Mouse (Mus musculus): ENCODE results near the gene Caskin1. TPM values are rescaled to one million over a fixed set of nuclear protein-coding genes. Genes with fewer than 3 reads are reported as not detected.

The Caskin1 gene
- polyA plus RNA-seq, 1 experiment from 2014 or later = 6.2 TPM

- ATAC-seq (ENCODE audit: low FRiP score) = no peak
Measured at GRCm38 (mm10) chr17:24469336-24469909, 19.0 kb upstream of the Caskin1 start.

GRCm38 (mm10) chr17:24469910-24470602 lies 18.3 kb upstream of the Caskin1 start, which contains the start of the genes E4f1 and Pgp:
TSS of gene E4f1 (minus strand) at chr17:24470313.
TSS of gene Pgp (plus strand) at chr17:24470392.
- peaks cover 20% of the 10 kb centered on the region for H3K4me1 ChIP-seq (ENCODE audit: control insufficient read depth, insufficient read depth, low read length)
- ATAC-seq (ENCODE audit: low FRiP score) (peak; percentile 98), DNase-seq (ENCODE audit: low spot score, missing footprints) (peak; percentile 99)
- H3K36me3 ChIP-seq (ENCODE audit: control insufficient read depth, insufficient read depth, low read length) = no peaks in the 10 kb centered on the region
- under 1% methylated on average over 74 of the region's 75 CpGs for WGBS
- H3K9ac ChIP-seq (ENCODE audit: low read length) = peak within 1 kb of the TSS; percentile 90
- peak within 1 kb of the TSS; percentile 99 for H3K4me2 ChIP-seq
- peak within 1 kb of the TSS; percentile 74 for H3K27ac ChIP-seq (ENCODE audit: low read depth, low read length)
- no peaks in the 10 kb centered on the region for H3K9me3 ChIP-seq (ENCODE audit: control insufficient read depth, low read length)
- peak within 1 kb of the TSS; percentile 91 for H3K4me3 ChIP-seq (ENCODE audit: low read depth, low read length)
- H3K27me3 ChIP-seq (ENCODE audit: control insufficient read depth, insufficient read depth, low read length) = no peaks in the 10 kb centered on the region

More at GRCm38 (mm10) chr17:24469336-24469909, 19.0 kb upstream of the Caskin1 start:
- H3K36me3 ChIP-seq (ENCODE audit: control insufficient read depth, insufficient read depth, low read length) = no peaks in the 10 kb centered on the region
- no peaks in the 10 kb centered on the region for H3K9me3 ChIP-seq (ENCODE audit: control insufficient read depth, low read length)
- H3K27ac ChIP-seq (ENCODE audit: low read depth, low read length) = peak overlapping the region; percentile 74
- no peak for DNase-seq (ENCODE audit: low spot score, missing footprints)
- H3K4me1 ChIP-seq (ENCODE audit: control insufficient read depth, insufficient read depth, low read length) = peaks cover 20% of the 10 kb centered on the region
- H3K9ac ChIP-seq (ENCODE audit: low read length) = peak overlapping the region; percentile 60
- H3K27me3 ChIP-seq (ENCODE audit: control insufficient read depth, insufficient read depth, low read length) = no peaks in the 10 kb centered on the region
- peak overlapping the region; percentile 99 for H3K4me2 ChIP-seq
- 19% methylated on average over 7 of the region's 7 CpGs for WGBS
- peak overlapping the region; percentile 91 for H3K4me3 ChIP-seq (ENCODE audit: low read depth, low read length)

- H3K4me3 ChIP-seq (ENCODE audit: low read depth, low read length) = peak overlapping the region; percentile 91
- no peaks in the 10 kb centered on the region for H3K9me3 ChIP-seq (ENCODE audit: control insufficient read depth, low read length)
- ATAC-seq (ENCODE audit: low FRiP score) = peak; percentile 20
- peaks cover 4% of the 10 kb centered on the region for H3K36me3 ChIP-seq (ENCODE audit: control insufficient read depth, insufficient read depth, low read length)
- peak; percentile 94 for DNase-seq (ENCODE audit: low spot score, missing footprints)
- H3K4me2 ChIP-seq = peak overlapping the region; percentile 99
- peak overlapping the region; percentile 90 for H3K9ac ChIP-seq (ENCODE audit: low read length)
- no peaks in the 10 kb centered on the region for H3K27me3 ChIP-seq (ENCODE audit: control insufficient read depth, insufficient read depth, low read length)
- 1% methylated on average over 68 of the region's 68 CpGs for WGBS
- peaks cover 20% of the 10 kb centered on the region for H3K4me1 ChIP-seq (ENCODE audit: control insufficient read depth, insufficient read depth, low read length)
- H3K27ac ChIP-seq (ENCODE audit: low read depth, low read length) = peak overlapping the region; percentile 74
Measured at GRCm38 (mm10) chr17:24470701-24471527, 17.5 kb upstream of the Caskin1 start.

GRCm38 (mm10) chr17:24472512-24472911 lies 15.9 kb upstream of the Caskin1 start:
- 88% methylated on average over 4 of the region's 4 CpGs for WGBS
- ATAC-seq (ENCODE audit: low FRiP score) (no peak), DNase-seq (ENCODE audit: low spot score, missing footprints) (no peak)
- no peak overlapping the region for H3K9ac ChIP-seq (ENCODE audit: low read length)
- no peak overlapping the region for H3K4me3 ChIP-seq (ENCODE audit: low read depth, low read length)
- H3K9me3 ChIP-seq (ENCODE audit: control insufficient read depth, low read length) = no peaks in the 10 kb centered on the region
- H3K4me1 ChIP-seq (ENCODE audit: control insufficient read depth, insufficient read depth, low read length) = peaks cover 20% of the 10 kb centered on the region
- peak overlapping the region; percentile 99; the same call in 1 of the 2 replicates for H3K4me2 ChIP-seq
- H3K36me3 ChIP-seq (ENCODE audit: control insufficient read depth, insufficient read depth, low read length) = peaks cover 7% of the 10 kb centered on the region
- H3K27me3 ChIP-seq (ENCODE audit: control insufficient read depth, insufficient read depth, low read length) = no peaks in the 10 kb centered on the region
- no peak overlapping the region for H3K27ac ChIP-seq (ENCODE audit: low read depth, low read length)

- peaks cover 7% of the 10 kb centered on the region for H3K36me3 ChIP-seq (ENCODE audit: control insufficient read depth, insufficient read depth, low read length)
- WGBS = 86% methylated on average over 6 of the region's 6 CpGs
- no peaks in the 10 kb centered on the region for H3K27me3 ChIP-seq (ENCODE audit: control insufficient read depth, insufficient read depth, low read length)
- ATAC-seq (ENCODE audit: low FRiP score) = no peak
- no peak within 1 kb of the TSS for H3K27ac ChIP-seq (ENCODE audit: low read depth, low read length)
- H3K4me2 ChIP-seq = no peak within 1 kb of the TSS
- no peak within 1 kb of the TSS for H3K4me3 ChIP-seq (ENCODE audit: low read depth, low read length)
- peak; percentile 75 for DNase-seq (ENCODE audit: low spot score, missing footprints)
- peaks cover 26% of the 10 kb centered on the region for H3K4me1 ChIP-seq (ENCODE audit: control insufficient read depth, insufficient read depth, low read length)
- no peak within 1 kb of the TSS for H3K9ac ChIP-seq (ENCODE audit: low read length)
- H3K9me3 ChIP-seq (ENCODE audit: control insufficient read depth, low read length) = no peaks in the 10 kb centered on the region
Measured at GRCm38 (mm10) chr17:24473612-24474275, 14.7 kb upstream of the Caskin1 start, which contains the start of gene Bricd5. TSS of gene Bricd5 (plus strand) at chr17:24473884.

GRCm38 (mm10) chr17:24474557-24474956 lies 13.8 kb upstream of the Caskin1 start:
- WGBS = 86% methylated on average over 5 of the region's 5 CpGs
- H3K4me3 ChIP-seq (ENCODE audit: low read depth, low read length) = no peak overlapping the region
- H3K36me3 ChIP-seq (ENCODE audit: control insufficient read depth, insufficient read depth, low read length) = peaks cover 7% of the 10 kb centered on the region

GRCm38 (mm10) chr17:24475586-24475985 lies 12.8 kb upstream of the Caskin1 start:
- H3K9me3 ChIP-seq (ENCODE audit: control insufficient read depth, low read length) = no peaks in the 10 kb centered on the region
- DNase-seq (ENCODE audit: low spot score, missing footprints) (peak; percentile 57), ATAC-seq (ENCODE audit: low FRiP score) (no peak)
- no peak overlapping the region for H3K4me2 ChIP-seq
- H3K4me3 ChIP-seq (ENCODE audit: low read depth, low read length) = no peak overlapping the region
- 94% methylated on average over 6 of the region's 6 CpGs for WGBS
- no peak overlapping the region for H3K9ac ChIP-seq (ENCODE audit: low read length)
- H3K36me3 ChIP-seq (ENCODE audit: control insufficient read depth, insufficient read depth, low read length) = peaks cover 7% of the 10 kb centered on the region
- no peaks in the 10 kb centered on the region for H3K27me3 ChIP-seq (ENCODE audit: control insufficient read depth, insufficient read depth, low read length)
- no peak overlapping the region for H3K27ac ChIP-seq (ENCODE audit: low read depth, low read length)
- H3K4me1 ChIP-seq (ENCODE audit: control insufficient read depth, insufficient read depth, low read length) = peaks cover 28% of the 10 kb centered on the region

More at GRCm38 (mm10) chr17:24474557-24474956, 13.8 kb upstream of the Caskin1 start:
- Histone ChIP-seq H3K27me3 (ENCODE audit: control insufficient read depth, insufficient read depth, low read length) (no peaks in the 10 kb centered on the region), H3K4me1 (ENCODE audit: control insufficient read depth, insufficient read depth, low read length) (peaks cover 26% of the 10 kb centered on the region), H3K9me3 (ENCODE audit: control insufficient read depth, low read length) (no peaks in the 10 kb centered on the region), H3K27ac (ENCODE audit: low read depth, low read length) (no peak overlapping the region), H3K4me2 (no peak overlapping the region), H3K9ac (ENCODE audit: low read length) (no peak overlapping the region)
- no peak for DNase-seq (ENCODE audit: low spot score, missing footprints)
- no peak for ATAC-seq (ENCODE audit: low FRiP score)

- Histone ChIP-seq H3K27me3 (ENCODE audit: control insufficient read depth, insufficient read depth, low read length) (no peaks in the 10 kb centered on the region), H3K4me3 (ENCODE audit: low read depth, low read length) (no peak overlapping the region), H3K9me3 (ENCODE audit: control insufficient read depth, low read length) (no peaks in the 10 kb centered on the region), H3K4me2 (no peak overlapping the region), H3K27ac (ENCODE audit: low read depth, low read length) (no peak overlapping the region), H3K4me1 (ENCODE audit: control insufficient read depth, insufficient read depth, low read length) (peaks cover 22% of the 10 kb centered on the region), H3K36me3 (ENCODE audit: control insufficient read depth, insufficient read depth, low read length) (peaks cover 7% of the 10 kb centered on the region), H3K9ac (ENCODE audit: low read length) (no peak overlapping the region)
- 95% methylated on average over 10 of the region's 10 CpGs for WGBS
- ATAC-seq (ENCODE audit: low FRiP score) (no peak), DNase-seq (ENCODE audit: low spot score, missing footprints) (peak; percentile 75)
Measured at GRCm38 (mm10) chr17:24476022-24476776, 12.2 kb upstream of the Caskin1 start.
